Mouse (Mus musculus): ENCODE data around the gene Tlx2. TPM values are rescaled to one million over a fixed set of nuclear protein-coding genes. Genes with fewer than 3 reads are reported as not detected.

The Tlx2 gene
- total RNA-seq (2021), result not detected
- long read RNA-seq, experiment 1, result 0 reads
- long read RNA-seq, experiment 2, result 0 reads

DNA sequence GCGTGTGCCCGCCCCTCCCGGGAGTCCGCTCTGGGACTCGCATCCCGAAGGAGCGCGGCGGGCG, at the start of gene Tlx2:
Gene Tlx2 (minus strand): TSS at position 47 of the 64 bp plus-strand sequence.
- no peak for DNase-seq (ENCODE audit: low spot score in 2 of 2)

DNA sequence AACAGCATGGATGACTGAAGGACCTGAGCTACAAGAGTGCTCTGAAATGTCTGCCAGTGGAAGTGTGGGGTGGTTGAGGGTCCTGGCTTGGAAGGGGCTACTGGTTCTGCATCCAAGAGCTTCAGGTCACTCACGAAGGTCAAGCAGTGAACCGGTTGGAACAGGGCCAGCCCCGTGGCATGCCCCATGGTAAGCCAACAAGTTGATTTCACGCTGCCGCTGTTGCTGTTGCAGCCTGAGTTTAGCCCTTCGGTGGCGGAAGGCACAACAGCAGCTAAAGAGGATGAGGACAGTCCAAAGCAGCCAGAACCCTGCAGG, 49.6 kb upstream of the Tlx2 start:
- DNase-seq (ENCODE audit: low spot score in 2 of 2), result no peak

DNA sequence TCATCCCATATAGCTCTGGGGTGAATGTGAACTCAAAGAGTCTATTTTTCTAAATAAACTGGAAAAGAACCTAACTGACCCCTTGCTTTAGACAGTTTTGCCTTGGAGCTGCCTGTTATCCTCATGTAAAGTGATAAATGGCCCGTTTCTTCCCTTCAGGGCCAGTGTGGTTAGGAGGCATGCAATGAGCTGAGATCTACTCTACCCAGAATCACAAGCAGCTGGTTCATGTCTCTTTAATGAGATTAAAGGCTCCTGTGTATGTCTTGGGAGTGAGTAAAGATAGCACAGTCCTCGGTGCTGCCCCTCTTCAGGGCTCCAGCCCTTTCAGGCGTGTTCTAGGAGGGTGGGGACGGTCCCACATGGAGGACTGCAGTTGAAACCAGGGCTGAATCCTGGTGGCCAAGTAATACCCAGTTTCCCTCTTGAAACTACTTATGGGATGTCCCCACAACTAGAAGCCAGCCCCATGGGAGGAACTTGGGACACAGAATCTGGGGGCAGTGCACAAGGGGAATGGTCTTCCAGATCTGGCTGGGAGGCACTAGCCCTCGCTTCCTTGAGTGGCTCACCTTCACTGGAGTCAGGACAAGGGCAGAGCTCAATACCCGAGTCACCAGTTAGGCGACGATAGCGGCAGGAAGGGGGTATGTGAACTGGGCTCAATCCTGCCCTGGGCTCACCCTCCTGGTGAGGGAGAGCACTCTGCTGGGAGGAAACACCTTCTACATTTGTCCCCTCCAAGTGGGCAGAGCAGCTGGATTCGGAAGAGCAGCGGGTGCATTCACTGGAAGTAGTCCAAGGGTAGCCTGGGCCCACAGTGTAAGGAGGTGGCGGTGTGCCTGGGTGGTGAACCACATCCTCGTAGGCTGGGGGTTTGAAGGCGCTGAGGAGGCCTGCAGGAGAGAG, 49.0 kb upstream of the Tlx2 start:
- no peak for DNase-seq (ENCODE audit: low spot score in 2 of 2)

DNA sequence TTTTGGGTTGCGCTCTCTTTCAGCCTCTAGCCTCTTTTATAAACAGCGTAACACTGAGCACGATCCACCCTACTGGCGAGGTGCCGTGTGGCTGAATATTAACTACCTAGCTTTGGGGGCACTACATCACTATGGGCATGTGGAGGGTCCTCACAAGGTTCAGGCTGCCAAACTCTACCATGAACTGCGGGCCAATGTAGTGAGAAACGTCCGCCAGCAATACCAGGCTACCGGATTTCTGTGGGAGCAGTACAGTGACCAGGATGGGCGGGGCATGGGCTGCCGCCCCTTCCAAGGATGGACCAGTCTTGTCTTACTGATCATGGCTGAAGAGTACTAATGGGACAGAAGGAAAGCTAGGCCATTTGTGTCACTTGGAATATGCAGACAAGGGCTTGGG, 48.3 kb upstream of the Tlx2 start:
- DNase-seq (ENCODE audit: low spot score in 2 of 2), result no peak

- no peak for DNase-seq (ENCODE audit: low spot score in 2 of 2)
These were observed 47.5 kb upstream of the Tlx2 start for GRCm38 (mm10) chr6:83117616-83118015.

- DNase-seq (ENCODE audit: low spot score in 2 of 2), result no peak
These were observed 47.0 kb upstream of the Tlx2 start for GRCm38 (mm10) chr6:83117165-83117438.

GRCm38 (mm10) chr6:83116373-83117164, 46.5 kb upstream of the Tlx2 start:
- DNase-seq (ENCODE audit: low spot score in 2 of 2), result no peak

- DNase-seq (ENCODE audit: low spot score in 2 of 2), result no peak
These were observed 45.7 kb upstream of the Tlx2 start for GRCm38 (mm10) chr6:83115682-83116372.

GRCm38 (mm10) chr6:83115011-83115671, 45.0 kb upstream of the Tlx2 start, which contains the start of gene Mogs:
TSS of gene Mogs (plus strand) at chr6:83115496.
- DNase-seq (ENCODE audit: low spot score in 2 of 2), result peak; percentile 95

GRCm38 (mm10) chr6:83111510-83112136, 41.5 kb upstream of the Tlx2 start:
- no peak for DNase-seq (ENCODE audit: low spot score in 2 of 2)

GRCm38 (mm10) chr6:83108762-83109668, 38.9 kb upstream of the Tlx2 start, which contains the start of gene Mrpl53:
TSS of gene Mrpl53 (plus strand) at chr6:83109040.
- DNase-seq (ENCODE audit: low spot score in 2 of 2), result peak; percentile 79 to 81

DNA sequence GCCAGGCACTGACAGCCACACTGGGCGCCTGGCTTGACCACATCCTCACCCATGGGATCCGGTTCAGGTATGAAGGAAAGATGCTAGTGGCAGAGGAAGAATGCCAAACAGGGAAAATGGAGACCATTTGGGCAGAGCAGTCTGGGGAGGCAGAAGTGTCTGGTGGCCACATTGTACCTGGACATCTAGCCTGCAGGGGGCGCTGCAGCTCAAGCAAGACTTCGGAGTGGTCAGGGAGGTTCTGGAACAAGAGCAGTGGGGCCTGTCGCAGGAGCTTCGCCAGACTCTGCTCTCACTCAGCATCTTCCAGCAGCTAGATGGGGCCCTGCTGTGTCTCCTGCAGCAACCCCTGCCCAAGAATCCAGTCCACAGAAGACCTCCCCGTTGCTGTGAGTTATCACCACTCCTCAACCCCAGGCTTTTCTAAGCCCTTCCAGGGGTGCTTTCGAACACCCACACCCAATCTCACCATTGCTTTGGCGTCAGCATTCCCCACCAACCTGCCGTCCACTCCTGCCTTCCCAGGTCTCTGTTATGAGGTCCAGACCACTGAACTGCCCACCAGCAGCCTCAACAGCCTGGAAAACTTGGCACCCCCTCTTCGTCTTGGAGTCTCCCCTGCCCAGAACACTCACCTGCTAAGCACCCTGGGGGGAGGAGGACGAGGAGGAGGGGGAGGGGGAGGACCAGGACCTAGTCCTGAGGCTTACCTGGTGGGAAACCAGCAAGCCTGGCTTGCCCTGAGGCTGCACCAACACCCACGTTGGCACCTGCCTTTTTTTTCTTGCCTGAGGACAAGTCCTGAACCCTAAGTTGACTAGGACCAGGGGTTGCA, 37.7 kb upstream of the Tlx2 start:
- DNase-seq (ENCODE audit: low spot score in 2 of 2), result peak; percentile 72 to 77

GRCm38 (mm10) chr6:83104158-83104557, 34.1 kb upstream of the Tlx2 start:
- no peak for DNase-seq (ENCODE audit: low spot score in 2 of 2)

- DNase-seq (ENCODE audit: low spot score in 2 of 2), result no peak
These were observed 33.1 kb upstream of the Tlx2 start for GRCm38 (mm10) chr6:83103130-83103650.

DNA sequence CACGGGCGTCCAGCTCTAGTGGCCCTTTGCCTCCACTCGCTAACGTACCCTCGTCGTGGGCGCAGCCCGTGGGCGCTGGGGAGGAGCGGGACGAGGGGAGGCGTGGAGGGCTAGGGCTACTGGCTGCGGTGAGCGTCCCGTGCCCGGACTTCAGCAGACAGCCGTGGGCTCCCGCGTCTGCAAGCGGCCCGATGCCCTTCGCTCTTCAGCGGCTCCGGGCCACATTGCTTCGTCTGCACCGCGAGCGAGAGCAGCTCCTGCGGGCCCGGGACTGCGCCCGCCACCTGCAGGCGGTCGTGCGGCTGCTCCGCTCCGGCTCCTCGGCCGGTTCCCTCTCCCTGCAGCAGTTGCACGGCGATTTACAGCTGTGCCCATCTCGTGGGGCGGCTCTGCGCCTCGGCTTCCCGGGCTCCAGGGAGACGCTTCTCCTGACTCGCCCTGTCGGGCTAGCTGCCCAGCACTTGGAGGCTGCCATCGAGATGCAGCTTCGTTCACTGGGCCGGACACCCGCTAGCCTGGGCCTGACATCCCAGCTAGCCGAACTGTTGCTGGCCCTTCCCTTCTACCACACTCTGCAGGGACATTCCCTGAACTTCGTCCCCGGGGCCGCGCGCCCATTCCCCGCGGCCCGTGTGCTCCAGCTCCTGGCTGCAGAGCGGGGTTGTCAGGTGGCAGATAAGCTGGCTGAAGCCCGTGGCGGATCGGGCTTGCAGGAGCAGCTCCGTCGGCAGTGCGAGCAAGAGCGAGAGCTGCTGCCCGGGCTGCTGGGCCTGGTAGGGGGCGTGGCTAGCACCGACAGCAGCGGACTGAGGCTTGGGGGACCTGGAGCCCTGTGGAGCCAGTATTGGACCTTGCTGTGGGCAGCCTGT, 31.8 kb upstream of the Tlx2 start:
- DNase-seq (ENCODE audit: low spot score in 2 of 2), result peak in 1 of 2 experiments; percentile 56

DNA sequence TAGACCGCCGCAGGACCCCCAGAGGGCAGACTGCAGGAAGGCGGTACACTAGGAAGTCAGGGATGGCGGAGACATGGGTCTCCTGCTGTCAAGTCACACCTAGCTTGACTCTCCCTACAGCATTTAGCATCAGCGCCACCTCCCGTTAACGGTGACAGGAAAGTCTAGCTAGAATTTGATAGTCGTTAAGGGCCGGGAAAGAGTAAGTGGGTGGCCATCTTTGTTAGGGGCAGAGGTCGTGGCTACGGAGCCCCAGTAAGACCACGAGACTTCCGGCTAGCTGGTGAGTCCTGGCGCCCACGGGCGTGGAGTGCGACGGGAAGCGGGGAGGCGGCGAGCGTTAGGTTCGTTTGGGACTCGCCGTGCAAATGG, 31.2 kb upstream of the Tlx2 start, which contains the start of the genes Ccdc142 and Gm42688:
Gene Ccdc142 (plus strand): TSS at position 286 of the 372 bp plus-strand sequence.
Gene Gm42688 (plus strand): TSS at position 302 of the 372 bp plus-strand sequence.
- DNase-seq (ENCODE audit: low spot score in 2 of 2), result peak; percentile 85 to 88

DNA sequence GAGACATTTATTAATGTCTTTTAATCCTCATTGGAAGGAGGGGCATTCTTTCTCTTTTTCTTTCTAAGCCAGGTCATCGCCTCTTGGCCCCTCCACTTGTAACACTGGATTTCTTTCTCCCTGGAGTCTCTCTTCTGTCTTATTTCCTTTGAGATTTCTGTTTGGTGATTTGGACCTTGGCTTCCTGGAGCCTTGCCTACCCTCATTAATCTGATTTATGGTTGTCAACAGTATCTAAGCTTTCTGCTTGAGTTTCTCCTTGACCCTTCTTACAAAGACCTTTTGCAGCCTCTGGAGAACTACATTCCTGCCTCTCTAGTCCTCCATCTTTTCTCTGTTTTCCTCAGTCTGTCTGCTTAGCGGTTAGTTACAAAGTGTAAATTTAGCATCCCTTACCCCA, 28.3 kb upstream of the Tlx2 start:
- DNase-seq (ENCODE audit: low spot score in 2 of 2), result no peak

- no peak for DNase-seq (ENCODE audit: low spot score in 2 of 2)
These were observed 25.9 kb upstream of the Tlx2 start for GRCm38 (mm10) chr6:83095968-83096367.
